Mouse (Mus musculus): ENCODE data around the gene Anks1.

Gene Anks1

DNA sequence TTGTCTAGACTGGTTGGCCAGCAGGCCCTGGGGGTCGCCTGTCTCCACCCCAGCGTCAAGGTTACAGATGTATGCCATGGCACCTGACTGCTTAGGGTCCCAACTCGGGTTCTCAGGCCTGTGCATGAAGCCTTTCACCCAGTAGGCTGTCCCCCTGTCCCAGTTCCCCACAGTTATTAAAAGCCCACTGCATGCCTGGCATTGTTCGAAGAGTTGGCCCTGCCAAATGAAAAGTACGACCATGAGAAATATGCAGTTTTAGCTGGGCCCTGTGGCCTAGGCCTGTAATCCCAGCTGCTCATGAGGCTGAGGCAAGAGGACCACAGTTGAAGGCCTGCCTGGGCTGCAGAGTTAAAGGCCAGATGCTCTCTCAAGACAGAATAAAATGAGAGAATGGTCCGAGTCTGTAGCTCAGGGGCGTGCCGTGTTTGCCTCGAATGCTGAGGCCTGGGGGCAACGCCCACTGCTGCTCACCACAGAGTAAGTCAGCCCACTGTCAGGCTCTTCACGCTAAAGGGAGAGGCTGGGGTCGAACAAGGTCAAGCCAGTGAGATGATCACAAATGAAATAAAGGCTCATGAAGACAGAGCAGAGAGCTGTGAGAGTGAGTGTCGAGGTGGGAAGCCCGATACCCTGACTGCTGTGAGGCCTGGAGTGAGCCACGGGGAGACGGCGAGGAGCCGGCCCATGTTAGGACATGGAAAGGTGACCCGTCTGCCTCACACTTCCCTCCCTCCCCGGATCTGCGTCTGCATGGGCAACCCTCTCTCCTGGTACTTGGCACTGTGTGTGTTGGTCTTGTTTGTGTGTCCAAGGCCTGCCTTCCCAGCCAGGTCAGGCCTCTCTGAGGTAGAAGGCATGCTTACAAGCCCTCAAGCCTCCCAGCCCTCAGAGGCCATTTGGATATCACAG lies 110.9 kb downstream of the Anks1 start:
- no peak for DNase-seq (ENCODE audit: low spot score in 2 of 2)

DNA sequence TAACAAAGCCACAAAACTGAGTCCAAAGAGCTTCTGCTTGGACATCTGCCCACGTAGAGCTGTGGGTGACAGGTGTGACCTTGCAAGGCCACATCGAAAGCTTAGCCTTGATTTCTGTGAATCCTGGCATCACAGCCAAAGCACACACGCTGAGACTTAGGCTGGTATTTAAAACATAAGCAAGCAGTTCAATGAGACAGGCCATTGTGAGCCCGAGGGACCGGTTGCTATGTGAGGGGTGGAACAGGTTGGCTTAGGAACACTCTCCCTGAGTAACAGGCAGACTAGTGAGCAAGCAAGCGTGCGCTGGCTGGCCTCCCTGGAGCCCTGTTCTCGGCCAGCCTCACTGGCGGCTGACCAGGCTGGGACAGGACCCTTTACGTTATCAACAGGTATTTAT lies 112.8 kb downstream of the Anks1 start:
- DNase-seq (ENCODE audit: low spot score in 2 of 2), result no peak

GRCm38 (mm10) chr17:28022854-28023655 lies 113.9 kb downstream of the Anks1 start:
- peak in 1 of 2 experiments; percentile 62 for DNase-seq (ENCODE audit: low spot score in 2 of 2)

DNA sequence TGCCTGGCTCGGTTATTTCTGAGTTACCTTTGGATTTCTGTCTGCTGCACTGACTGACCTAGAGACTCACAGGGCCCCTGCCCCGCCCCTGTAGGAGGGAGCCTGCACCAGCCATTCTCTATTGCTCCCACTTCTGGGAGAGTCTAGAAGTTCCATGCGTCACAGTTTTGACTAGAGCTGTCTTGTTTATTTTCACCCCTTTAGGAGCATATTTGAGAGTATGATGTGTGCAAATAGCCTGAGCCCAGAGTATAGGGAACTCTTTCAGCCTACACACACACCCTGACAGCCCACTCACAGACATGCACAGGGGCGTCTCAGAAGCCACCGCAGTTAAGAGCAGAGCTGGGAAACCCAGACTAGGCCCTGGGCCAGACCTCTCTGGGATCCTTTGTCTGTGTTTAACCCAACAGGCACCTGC lies 116.4 kb downstream of the Anks1 start:
- DNase-seq (ENCODE audit: low spot score in 2 of 2), result no peak

DNA sequence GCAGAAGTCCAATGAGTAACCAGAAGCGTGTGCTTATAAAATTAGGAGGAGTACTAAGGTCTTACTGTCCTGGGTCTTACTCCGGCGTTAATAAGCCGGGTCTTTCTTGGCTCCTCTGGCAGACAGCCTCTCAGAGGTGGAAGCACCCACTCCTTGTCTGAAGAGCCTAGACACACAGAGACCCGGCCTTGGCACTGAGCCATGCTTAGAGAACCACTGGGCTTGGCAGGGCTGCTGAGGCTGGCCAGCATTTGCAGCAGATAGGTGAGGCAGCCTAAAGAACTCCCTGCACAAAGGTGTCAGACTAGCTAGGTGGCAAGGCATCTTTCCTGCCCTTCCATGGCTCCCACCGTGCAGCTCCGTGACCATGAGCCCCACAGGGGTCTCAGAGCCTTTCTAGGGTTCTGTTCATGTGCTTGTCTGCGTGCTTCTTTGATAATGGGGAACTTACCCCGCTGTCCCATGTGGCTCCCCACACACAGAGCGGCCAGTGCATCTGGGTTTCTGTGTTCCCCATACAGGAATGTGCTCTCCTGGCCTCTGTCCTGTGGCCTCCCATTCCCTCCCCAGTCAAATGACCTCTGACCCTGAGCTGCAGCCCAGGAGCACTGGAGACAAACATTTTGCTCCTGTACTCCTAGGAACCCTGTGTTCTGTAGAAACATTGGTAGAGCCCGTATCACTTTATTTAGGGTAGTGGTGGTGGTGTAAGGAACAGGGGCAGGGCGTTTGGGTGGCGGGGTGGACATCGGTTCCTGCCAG lies 117.2 kb downstream of the Anks1 start:
- no peak for DNase-seq (ENCODE audit: low spot score in 2 of 2)

- no peak for DNase-seq (ENCODE audit: low spot score in 2 of 2)
Measured at GRCm38 (mm10) chr17:28027197-28027596, 118.1 kb downstream of the Anks1 start.

DNA sequence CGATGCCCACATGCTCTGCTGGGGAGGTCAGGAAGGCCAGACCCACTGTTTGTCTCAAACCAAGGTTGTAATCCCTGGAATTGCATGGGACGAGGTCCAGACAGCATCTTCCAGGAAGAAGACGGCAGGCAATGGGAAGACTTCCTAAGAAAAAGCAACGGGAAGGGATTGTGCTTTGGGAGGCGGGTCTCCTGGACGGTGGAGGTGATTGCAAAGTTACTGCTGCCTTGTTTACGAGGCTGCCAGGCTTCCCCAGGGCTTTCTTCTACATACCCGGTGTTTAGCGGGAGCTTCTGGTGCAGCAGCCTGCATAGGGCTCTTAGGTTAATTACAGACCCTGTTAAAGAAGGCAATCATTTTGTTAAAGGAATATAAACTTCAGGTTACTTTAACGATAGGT lies 119.1 kb downstream of the Anks1 start:
- no peak for DNase-seq (ENCODE audit: low spot score in 2 of 2)

DNA sequence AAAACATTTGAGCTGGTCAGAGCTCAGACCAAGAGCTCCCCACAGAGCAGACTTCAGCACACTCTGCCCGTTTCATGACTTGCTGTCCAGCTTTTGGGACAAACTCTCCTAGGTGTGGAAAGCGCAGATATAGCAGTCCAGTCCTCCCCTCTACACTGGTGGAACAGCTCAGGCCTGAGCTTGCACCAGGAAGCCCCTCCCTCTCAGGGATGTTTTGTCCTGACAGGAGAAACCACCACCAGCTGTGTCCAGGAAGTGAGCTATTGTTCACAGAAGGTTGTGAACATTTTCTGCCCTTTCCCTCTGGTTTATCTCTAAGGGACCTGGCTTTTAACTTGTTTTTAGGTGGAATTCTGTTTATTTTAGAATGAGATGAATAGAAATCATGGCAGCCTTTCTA lies 120.2 kb downstream of the Anks1 start:
- DNase-seq (ENCODE audit: low spot score in 2 of 2), result no peak

GRCm38 (mm10) chr17:28030446-28030845 lies 121.3 kb downstream of the Anks1 start:
- DNase-seq (ENCODE audit: low spot score in 2 of 2), result peak in 1 of 2 experiments; percentile 78

- DNase-seq (ENCODE audit: low spot score in 2 of 2), result no peak
Measured at GRCm38 (mm10) chr17:28031281-28031941, 122.3 kb downstream of the Anks1 start.

DNA sequence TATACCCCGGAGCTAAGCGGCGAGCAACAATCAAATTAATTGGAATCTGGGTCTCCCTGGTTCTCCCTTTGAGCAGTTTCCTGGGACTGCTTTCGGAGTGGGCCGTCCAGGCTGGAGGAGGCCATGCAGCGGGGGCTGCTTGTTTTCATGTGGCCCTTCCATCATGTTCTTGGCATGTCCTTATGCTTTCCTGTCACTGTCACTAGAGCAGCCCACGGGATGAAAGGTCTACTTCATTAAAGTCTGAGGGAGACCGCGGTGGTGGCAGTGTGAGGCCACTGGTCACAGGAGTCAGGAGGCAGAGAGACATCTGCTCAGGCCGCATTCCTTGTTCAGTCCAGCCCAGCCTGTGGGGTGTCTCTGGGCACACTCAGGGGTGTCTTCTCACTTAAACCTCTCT lies 123.1 kb downstream of the Anks1 start:
- no peak for DNase-seq (ENCODE audit: low spot score in 2 of 2)

DNA sequence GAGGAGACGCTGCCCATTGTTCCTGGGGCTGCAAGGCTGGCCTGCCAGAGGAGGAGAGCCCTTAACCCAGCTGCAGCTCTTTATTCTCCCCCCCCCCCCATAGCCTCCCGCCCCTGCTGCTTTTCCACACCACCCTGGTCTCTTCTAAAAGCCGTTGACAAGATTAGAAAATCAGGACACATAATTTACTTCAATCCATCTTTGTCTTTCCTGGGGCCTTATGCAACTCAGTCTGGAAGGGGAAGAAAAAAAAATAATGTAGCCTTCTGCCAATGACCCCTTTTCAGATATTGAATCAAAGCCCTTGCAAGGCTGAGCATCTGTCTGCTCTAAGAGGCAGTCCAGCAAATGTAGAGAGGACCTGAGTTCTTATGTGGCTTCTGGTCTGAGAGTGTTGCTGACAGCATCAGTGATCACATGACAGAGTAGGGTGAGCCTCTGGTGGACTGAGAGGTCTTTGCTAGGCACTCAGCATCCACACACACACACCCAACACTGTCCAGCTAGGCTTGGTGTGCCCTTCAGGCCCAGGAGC lies 124.0 kb downstream of the Anks1 start:
- no peak for DNase-seq (ENCODE audit: low spot score in 2 of 2)

- no peak for DNase-seq (ENCODE audit: low spot score in 2 of 2)
Measured at GRCm38 (mm10) chr17:28034986-28035385, 125.9 kb downstream of the Anks1 start.

GRCm38 (mm10) chr17:28036813-28037756 lies 128.0 kb downstream of the Anks1 start:
- DNase-seq (ENCODE audit: low spot score in 2 of 2), result peak in 1 of 2 experiments; percentile 41

- no peak for DNase-seq (ENCODE audit: low spot score in 2 of 2)
Measured at GRCm38 (mm10) chr17:28040620-28041019, 131.5 kb downstream of the Anks1 start.

DNA sequence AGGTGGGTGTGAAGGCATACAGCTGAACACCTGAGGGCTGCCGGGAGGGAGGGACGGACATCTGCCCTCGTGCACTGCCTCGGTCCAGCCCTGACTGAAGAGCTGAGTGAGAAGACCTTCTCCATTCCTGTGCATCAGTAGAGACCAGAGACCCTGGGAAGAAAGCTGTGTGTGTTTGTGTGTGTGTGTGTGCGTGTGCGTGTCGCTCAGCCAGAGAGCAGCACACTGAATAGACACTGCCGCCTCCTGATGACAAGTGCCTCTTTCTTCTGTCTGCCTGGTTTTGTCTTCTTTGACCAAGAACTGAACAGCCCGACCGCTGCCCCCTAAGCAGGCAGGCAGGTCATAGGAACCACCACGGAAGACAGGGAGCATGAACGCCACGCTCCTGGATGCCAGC lies 132.2 kb downstream of the Anks1 start:
- DNase-seq (ENCODE audit: low spot score in 2 of 2), result no peak

DNA sequence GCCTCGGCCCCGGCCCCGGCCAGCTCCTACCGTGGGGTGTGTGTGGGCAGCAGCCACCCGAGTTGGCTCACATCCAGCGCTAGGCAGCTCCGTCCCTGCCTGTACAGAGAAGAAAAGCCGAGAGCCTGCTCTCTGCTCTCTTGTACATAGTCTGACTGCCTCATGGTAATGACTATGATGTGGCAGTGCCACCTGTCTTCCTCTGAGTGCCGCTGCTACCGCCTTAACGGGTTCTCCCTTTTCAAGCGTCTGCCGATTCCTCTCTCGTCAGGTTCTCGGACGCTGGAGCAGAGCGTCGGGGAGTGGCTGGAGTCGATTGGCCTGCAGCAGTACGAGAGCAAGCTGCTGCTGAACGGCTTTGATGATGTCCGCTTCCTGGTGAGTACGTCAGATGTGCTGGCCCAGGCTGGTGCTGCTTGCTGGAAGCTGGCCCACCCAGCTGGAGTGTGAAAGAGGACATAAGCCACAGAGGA lies 133.2 kb downstream of the Anks1 start:
- DNase-seq (ENCODE audit: low spot score in 2 of 2), result peak; percentile 52 to 65

GRCm38 (mm10) chr17:28047017-28047416 lies 137.9 kb downstream of the Anks1 start:
- no peak for DNase-seq (ENCODE audit: low spot score in 2 of 2)

DNA sequence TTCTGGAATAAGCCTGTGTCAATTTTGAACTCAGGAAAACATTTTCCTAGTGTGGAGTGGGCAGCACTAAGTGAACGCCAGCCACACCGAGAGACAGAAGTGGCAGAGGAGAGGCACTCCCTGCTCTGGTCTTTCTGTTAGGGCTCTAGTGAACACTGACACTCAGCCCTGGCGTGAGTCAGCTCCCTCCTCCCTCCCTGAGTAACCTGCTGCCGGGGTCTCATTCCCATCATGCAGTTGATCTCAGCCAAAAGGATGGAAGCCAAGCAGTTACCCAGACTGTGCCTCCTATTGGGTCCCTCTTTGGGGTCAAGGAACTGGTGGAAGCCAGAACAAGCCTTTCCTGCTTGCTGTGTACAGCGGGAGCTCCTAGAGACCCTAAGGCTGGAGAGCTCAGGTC lies 138.4 kb downstream of the Anks1 start:
- DNase-seq (ENCODE audit: low spot score in 2 of 2), result no peak

DNA sequence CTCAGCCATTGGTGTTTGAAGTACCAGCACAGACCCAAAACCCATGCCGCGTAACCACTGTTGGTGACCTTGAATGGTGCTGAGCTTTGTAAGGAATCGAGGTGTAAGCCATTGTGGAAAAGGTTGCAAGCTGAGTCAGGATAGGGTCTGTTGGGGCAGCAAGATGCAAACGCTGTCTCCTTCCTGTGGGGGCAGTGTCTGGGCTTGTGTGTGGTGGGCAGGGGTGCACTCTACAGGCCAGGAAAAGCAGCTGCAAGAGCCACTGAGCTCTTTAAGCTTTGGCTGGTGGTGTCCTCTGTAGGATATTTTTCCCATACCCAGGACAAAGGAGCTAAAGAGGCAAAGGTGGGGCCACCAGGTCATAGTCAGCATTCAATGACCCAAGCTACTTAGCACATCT lies 139.3 kb downstream of the Anks1 start:
- no peak for DNase-seq (ENCODE audit: low spot score in 2 of 2)
